Mouse (Mus musculus): ENCODE data around the gene Ap2m1. TPM values are rescaled to one million over a fixed set of nuclear protein-coding genes. Genes with fewer than 3 reads are reported as not detected.

The Ap2m1 gene
- polyA plus RNA-seq, 1 experiment from 2014 or later, result 1,287 TPM

GRCm38 (mm10) chr16:20506000-20506399 lies 29.3 kb upstream of the Ap2m1 start:
- WGBS, result 84% methylated on average over 8 of the region's 8 CpGs
- Histone ChIP-seq H3K36me3 (replicated peaks) (peaks cover 92% of the 10 kb centered on the region), H3K27me3 (replicated peaks) (no peaks in the 10 kb centered on the region), H3K4me3 (no peak overlapping the region), H3K27ac (no peak overlapping the region), H3K4me1 (no peaks in the 10 kb centered on the region), H3K4me2 (no peak overlapping the region), H3K9ac (no peak overlapping the region), H3K9me3 (no peaks in the 10 kb centered on the region)
- ATAC-seq (replicated peaks), result no peak

- no peak overlapping the region for H3K4me2 ChIP-seq
- peak; percentile 45; the same call in 1 of the 2 replicates for ATAC-seq (replicated peaks)
- H3K9ac ChIP-seq, result no peak overlapping the region
- 86% methylated on average over 3 of the region's 3 CpGs for WGBS
- H3K4me1 ChIP-seq, result no peaks in the 10 kb centered on the region
- no peaks in the 10 kb centered on the region for H3K9me3 ChIP-seq
- peaks cover 65% of the 10 kb centered on the region for H3K36me3 ChIP-seq (replicated peaks)
- H3K27ac ChIP-seq, result no peak overlapping the region
- no peak overlapping the region for H3K4me3 ChIP-seq
- H3K27me3 ChIP-seq (replicated peaks), result no peaks in the 10 kb centered on the region
Observed at GRCm38 (mm10) chr16:20509349-20509748, 25.9 kb upstream of the Ap2m1 start.

GRCm38 (mm10) chr16:20511277-20511847 lies 23.9 kb upstream of the Ap2m1 start:
- Histone ChIP-seq H3K4me1 (peaks cover 6% of the 10 kb centered on the region), H3K9ac (no peak overlapping the region), H3K36me3 (replicated peaks) (peaks cover 48% of the 10 kb centered on the region), H3K9me3 (no peaks in the 10 kb centered on the region), H3K4me3 (no peak overlapping the region), H3K27me3 (replicated peaks) (no peaks in the 10 kb centered on the region), H3K27ac (no peak overlapping the region), H3K4me2 (no peak overlapping the region)
- no peak for ATAC-seq (replicated peaks)
- 92% methylated on average over 7 of the region's 7 CpGs for WGBS

GRCm38 (mm10) chr16:20516032-20516431 lies 19.2 kb upstream of the Ap2m1 start:
- Histone ChIP-seq H3K4me2 (peak overlapping the region; percentile 95), H3K4me3 (peak overlapping the region; percentile 90), H3K27ac (peak overlapping the region; percentile 88), H3K9ac (peak overlapping the region; percentile 91; the same call in 1 of the 2 replicates), H3K4me1 (peaks cover 37% of the 10 kb centered on the region), H3K27me3 (replicated peaks) (no peaks in the 10 kb centered on the region), H3K9me3 (no peaks in the 10 kb centered on the region), H3K36me3 (replicated peaks) (peaks cover 5% of the 10 kb centered on the region; the same call in 1 of the 2 replicates)
- no peak for ATAC-seq (replicated peaks)

GRCm38 (mm10) chr16:20516726-20517201 lies 18.5 kb upstream of the Ap2m1 start, which contains the start of gene Dvl3:
Gene Dvl3, plus strand, starts transcription at chr16:20516982.
- under 1% methylated on average over 55 of the region's 55 CpGs for WGBS
- peaks cover 6% of the 10 kb centered on the region for H3K36me3 ChIP-seq (replicated peaks)
- ATAC-seq (replicated peaks), result peak; percentile 97
- peak within 1 kb of the TSS; percentile 90 for H3K4me3 ChIP-seq
- peak within 1 kb of the TSS; percentile 95 for H3K4me2 ChIP-seq
- H3K9ac ChIP-seq, result peak within 1 kb of the TSS; percentile 91
- no peaks in the 10 kb centered on the region for H3K27me3 ChIP-seq (replicated peaks)
- H3K27ac ChIP-seq, result peak within 1 kb of the TSS; percentile 88
- peaks cover 37% of the 10 kb centered on the region for H3K4me1 ChIP-seq
- no peaks in the 10 kb centered on the region for H3K9me3 ChIP-seq

- under 1% methylated on average over 26 of the region's 26 CpGs for WGBS
- peak; percentile 57; the same call in 1 of the 2 replicates for ATAC-seq (replicated peaks)
- no peaks in the 10 kb centered on the region for H3K27me3 ChIP-seq (replicated peaks)
- peak overlapping the region; percentile 88 for H3K27ac ChIP-seq
- peak overlapping the region; percentile 90 for H3K4me3 ChIP-seq
- H3K9me3 ChIP-seq, result no peaks in the 10 kb centered on the region
- H3K4me2 ChIP-seq, result peak overlapping the region; percentile 95
- H3K36me3 ChIP-seq (replicated peaks), result peaks cover 6% of the 10 kb centered on the region
- H3K9ac ChIP-seq, result peak overlapping the region; percentile 91
- peaks cover 37% of the 10 kb centered on the region for H3K4me1 ChIP-seq
Observed at GRCm38 (mm10) chr16:20517216-20517615, 18.1 kb upstream of the Ap2m1 start.

- peak overlapping the region; percentile 95 for H3K4me2 ChIP-seq
- peak overlapping the region; percentile 88 for H3K27ac ChIP-seq
- peak overlapping the region; percentile 90 for H3K4me3 ChIP-seq
- peaks cover 6% of the 10 kb centered on the region for H3K36me3 ChIP-seq (replicated peaks)
- peak overlapping the region; percentile 91 for H3K9ac ChIP-seq
- no peaks in the 10 kb centered on the region for H3K9me3 ChIP-seq
- H3K4me1 ChIP-seq, result peaks cover 37% of the 10 kb centered on the region
- 0% methylated on average over 6 of the region's 6 CpGs for WGBS
- ATAC-seq (replicated peaks), result peak; percentile 24
- H3K27me3 ChIP-seq (replicated peaks), result no peaks in the 10 kb centered on the region
Observed at GRCm38 (mm10) chr16:20517701-20518374, 17.4 kb upstream of the Ap2m1 start.

- Histone ChIP-seq H3K4me1 (peaks cover 17% of the 10 kb centered on the region), H3K4me2 (no peak overlapping the region), H3K27ac (no peak overlapping the region), H3K9me3 (no peaks in the 10 kb centered on the region), H3K36me3 (replicated peaks) (peaks cover 57% of the 10 kb centered on the region), H3K4me3 (no peak overlapping the region), H3K9ac (no peak overlapping the region), H3K27me3 (replicated peaks) (no peaks in the 10 kb centered on the region)
- WGBS, result 85% methylated on average over 10 of the region's 10 CpGs
- ATAC-seq (replicated peaks), result no peak
Observed at GRCm38 (mm10) chr16:20523886-20524285, 11.4 kb upstream of the Ap2m1 start.

- H3K9ac ChIP-seq, result no peak overlapping the region
- no peak overlapping the region for H3K4me2 ChIP-seq
- 92% methylated on average over 5 of the region's 5 CpGs for WGBS
- no peaks in the 10 kb centered on the region for H3K9me3 ChIP-seq
- no peak for ATAC-seq (replicated peaks)
- H3K36me3 ChIP-seq (replicated peaks), result peaks cover 59% of the 10 kb centered on the region
- no peaks in the 10 kb centered on the region for H3K4me1 ChIP-seq
- H3K4me3 ChIP-seq, result no peak overlapping the region
- no peaks in the 10 kb centered on the region for H3K27me3 ChIP-seq (replicated peaks)
- no peak overlapping the region for H3K27ac ChIP-seq
Observed at GRCm38 (mm10) chr16:20528779-20529178, 6.5 kb upstream of the Ap2m1 start.

- no peak overlapping the region for H3K4me3 ChIP-seq
- H3K27me3 ChIP-seq (replicated peaks), result no peaks in the 10 kb centered on the region
- no peaks in the 10 kb centered on the region for H3K4me1 ChIP-seq
- no peak overlapping the region for H3K9ac ChIP-seq
- H3K9me3 ChIP-seq, result no peaks in the 10 kb centered on the region
- ATAC-seq (replicated peaks), result no peak
- no peak overlapping the region for H3K4me2 ChIP-seq
- H3K27ac ChIP-seq, result no peak overlapping the region
- WGBS, result 69% methylated on average over 1 of the region's 1 CpGs
- peaks cover 53% of the 10 kb centered on the region for H3K36me3 ChIP-seq (replicated peaks)
Observed at GRCm38 (mm10) chr16:20529375-20529774, 5.9 kb upstream of the Ap2m1 start.

GRCm38 (mm10) chr16:20530941-20531340 lies 4.3 kb upstream of the Ap2m1 start:
- H3K36me3 ChIP-seq (replicated peaks), result peaks cover 40% of the 10 kb centered on the region
- no peaks in the 10 kb centered on the region for H3K27me3 ChIP-seq (replicated peaks)

GRCm38 (mm10) chr16:20534617-20535295 lies 522 bp upstream of the Ap2m1 start:
- Histone ChIP-seq H3K9ac (no peak overlapping the region), H3K27ac (no peak overlapping the region), H3K4me3 (peak overlapping the region; percentile 87; the same call in 1 of the 2 replicates), H3K27me3 (replicated peaks) (no peaks in the 10 kb centered on the region), H3K4me1 (peaks cover 28% of the 10 kb centered on the region), H3K36me3 (replicated peaks) (peaks cover 28% of the 10 kb centered on the region), H3K4me2 (no peak overlapping the region), H3K9me3 (no peaks in the 10 kb centered on the region)
- WGBS, result 49% methylated on average over 10 of the region's 10 CpGs
- no peak for ATAC-seq (replicated peaks)

More at GRCm38 (mm10) chr16:20530941-20531340, 4.3 kb upstream of the Ap2m1 start:
- no peaks in the 10 kb centered on the region for H3K9me3 ChIP-seq
- H3K4me3 ChIP-seq, result no peak overlapping the region
- no peak overlapping the region for H3K9ac ChIP-seq
- H3K4me1 ChIP-seq, result peaks cover under 1% of the 10 kb centered on the region; the same call in 1 of the 2 replicates
- no peak overlapping the region for H3K4me2 ChIP-seq
- no peak for ATAC-seq (replicated peaks)
- H3K27ac ChIP-seq, result no peak overlapping the region
- 93% methylated on average over 20 of the region's 20 CpGs for WGBS

Measured in midbrain, embryonic 15.5 days (tissue).